Mouse (Mus musculus) G1E (cell line): ENCODE data around the gene Slc44a2.

Experiments used
- CTCF ChIP-seq: IDR thresholded peaks from 2 replicates; pipeline ENCODE4 v1.5.1; 2012; ENCODE audit warnings: low read depth, low read length, inconsistent platforms, mixed read lengths
- POLR2AphosphoS5 ChIP-seq: IDR thresholded peaks from 2 replicates; pipeline ENCODE4 v1.6.1; 2012; ENCODE audit warnings: low read depth, low read length, inconsistent platforms; ENCODE audit not compliant: insufficient replicate concordance

DNA sequence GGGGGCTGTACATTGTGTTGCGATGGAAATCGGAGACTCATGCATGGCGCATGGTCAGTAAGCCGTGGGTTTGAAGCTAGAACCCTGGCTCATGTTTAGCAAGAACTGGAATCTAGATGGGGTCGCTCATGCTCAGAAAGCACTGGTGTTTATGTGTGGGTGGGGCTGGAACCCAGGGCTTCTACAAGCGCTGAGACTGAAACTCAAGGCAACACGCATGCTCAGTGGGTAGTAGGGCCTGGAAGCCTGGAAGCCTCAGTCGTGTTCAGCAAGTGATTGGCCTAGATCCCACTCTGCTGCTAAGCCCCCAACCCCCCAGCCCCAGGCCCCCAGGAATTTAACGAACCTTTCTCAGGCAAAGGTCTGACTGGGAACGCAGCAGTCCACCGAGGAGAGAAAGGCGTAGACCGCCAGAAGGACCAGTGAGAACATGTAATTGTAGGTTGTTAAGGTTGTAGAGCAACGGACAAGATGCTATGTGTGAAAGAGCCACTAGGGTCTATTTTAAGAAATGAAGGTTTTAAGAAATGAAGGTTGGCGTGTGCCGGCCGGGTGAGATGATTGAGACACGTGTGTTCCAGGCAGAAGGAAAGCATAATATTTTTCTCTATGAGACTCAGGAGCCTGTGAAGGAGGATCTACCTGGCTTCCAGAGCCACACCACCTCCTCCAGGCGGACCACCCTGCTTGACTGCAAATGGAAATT lies 1.9 kb downstream of the Slc44a2 start:
- TF ChIP-seq CTCF (no peak), POLR2AphosphoS5 (no peak)
